Mouse (Mus musculus) adrenal gland (tissue): ENCODE results near the gene Crb2.

ENCODE experiments used
- intact Hi-C: fragments of 180-260 bp; cut with DNase I; formaldehyde crosslinking; loops from one replicate; pipeline ENCODE4 v1.15.1; 2025

Crb2 gene

GRCm38 (mm10) chr2:37797046-37797445 is 21.0 kb downstream of the Crb2 start:
- intact Hi-C loops, result no loop called here

- intact Hi-C loops, result no loop called here
These were observed 23.1 kb downstream of the Crb2 start for GRCm38 (mm10) chr2:37799137-37799536.

DNA sequence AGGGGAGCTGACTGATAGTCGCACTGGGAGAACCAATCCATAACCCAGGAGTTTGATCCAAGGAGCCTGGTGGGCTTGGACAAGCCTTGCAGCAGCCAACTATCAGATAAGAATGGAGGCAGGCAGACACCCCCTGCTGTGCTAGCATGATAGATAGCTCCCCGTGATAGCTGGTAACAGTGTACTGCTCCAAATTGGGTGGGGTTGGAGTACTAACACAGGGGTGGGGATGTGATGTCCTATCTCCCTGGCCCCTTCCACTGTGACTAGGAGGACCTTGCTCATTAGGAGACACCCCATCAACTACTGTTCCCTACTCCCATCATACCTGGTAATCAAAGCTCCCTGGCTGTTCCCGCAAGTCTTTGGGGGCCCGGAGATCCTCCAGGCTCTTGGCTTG is 25.6 kb downstream of the Crb2 start:
- intact Hi-C loops, result loop anchor here (2.0 kb wide), 1 partner anchor 27 kb away; no protein-coding TSS in a partner anchor

- intact Hi-C loops, result loop anchor here (2.0 kb wide), 1 partner anchor 28 kb away; no protein-coding TSS in a partner anchor
These were observed 26.7 kb downstream of the Crb2 start for GRCm38 (mm10) chr2:37802610-37803212.

DNA sequence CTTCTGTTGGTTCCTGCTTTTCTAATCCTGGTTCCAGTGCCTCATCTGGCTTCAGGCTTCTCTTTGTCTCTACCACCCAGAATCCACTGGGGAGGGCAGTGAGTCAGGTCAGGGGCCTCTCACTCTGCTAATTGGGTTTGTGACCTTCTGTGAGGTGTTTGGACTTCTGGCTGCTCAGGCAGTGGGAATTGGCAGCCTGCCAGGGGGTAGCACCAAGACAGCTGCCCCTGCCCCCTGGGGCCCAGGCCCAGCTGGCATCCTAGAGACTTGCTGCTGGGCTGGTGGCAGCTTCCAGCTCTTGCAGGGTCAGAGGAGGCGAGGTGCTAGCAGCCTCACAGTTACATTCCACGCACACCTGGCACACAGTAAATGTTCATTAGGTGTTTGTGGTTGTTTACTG is 35.6 kb downstream of the Crb2 start:
- intact Hi-C loops, result no loop called here

DNA sequence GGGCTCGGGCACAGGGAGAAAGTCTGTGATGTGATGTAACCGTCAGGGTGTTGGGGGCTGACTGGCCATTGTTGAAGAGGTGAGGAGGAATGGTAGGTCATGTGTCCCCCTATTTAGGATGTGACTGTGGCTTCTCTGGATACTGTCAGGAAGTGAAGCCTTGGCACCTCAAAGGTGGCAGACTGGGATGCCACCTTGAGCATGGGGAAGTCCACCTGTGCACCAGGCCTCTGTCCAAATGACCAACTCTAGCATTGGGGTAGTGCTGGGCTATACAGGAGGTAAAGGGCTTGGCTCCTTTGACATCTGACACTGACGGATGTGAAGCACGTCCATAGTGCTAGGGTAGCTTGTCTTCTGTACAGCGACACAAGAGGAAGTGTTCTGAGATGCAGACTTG is 36.4 kb downstream of the Crb2 start:
- intact Hi-C loops, result no loop called here

DNA sequence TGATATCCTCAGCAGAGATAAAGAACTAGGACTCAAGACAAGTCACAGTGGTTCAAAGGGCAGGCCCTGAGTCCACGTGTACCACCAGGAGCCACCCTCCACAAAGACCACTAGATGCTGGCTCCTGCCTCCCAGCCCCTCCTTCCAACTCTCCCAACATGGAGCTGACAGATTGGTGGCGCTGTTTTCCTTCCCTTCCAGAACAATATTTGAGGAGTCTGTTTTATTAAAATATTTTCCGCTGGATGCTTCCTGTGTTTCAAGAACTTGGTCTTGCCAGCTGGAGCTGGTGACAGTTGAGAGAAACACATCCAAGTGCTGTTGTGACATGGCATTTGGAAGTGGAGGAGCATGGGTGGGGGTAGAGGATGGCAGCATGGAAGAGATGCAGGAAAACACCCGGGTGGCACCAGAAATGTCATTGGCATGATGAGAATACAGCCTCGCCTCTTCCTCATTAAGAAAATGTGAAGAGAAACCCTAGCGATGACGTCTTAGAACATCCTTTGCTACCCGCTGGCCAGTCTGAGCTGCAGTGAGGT is 38.8 kb downstream of the Crb2 start:
- intact Hi-C loops, result loop anchor here (5.0 kb wide), 2 partner anchors 132 to 562 kb away; no protein-coding TSS in a partner anchor

DNA sequence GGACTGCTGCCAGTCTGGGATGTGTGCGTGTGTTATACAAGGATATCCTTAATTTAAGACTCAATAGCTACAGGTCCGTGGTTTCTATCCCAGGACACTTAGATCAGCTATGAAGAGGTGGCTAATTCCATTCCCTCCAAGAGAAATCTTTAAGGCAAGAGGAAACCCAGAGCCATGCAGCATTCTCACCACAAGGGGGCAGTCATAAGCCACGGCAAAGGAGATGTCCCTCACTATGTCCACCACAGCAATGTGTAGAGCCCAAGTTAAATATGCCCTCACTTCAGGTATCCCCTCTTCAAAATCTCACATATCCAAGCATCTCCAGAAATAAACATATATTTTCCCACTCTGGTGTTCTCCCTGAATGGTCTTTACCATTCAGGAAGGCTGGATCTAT is 39.6 kb downstream of the Crb2 start:
- intact Hi-C loops, result loop anchor here (5.0 kb wide), 2 partner anchors 132 to 562 kb away; no protein-coding TSS in a partner anchor

GRCm38 (mm10) chr2:37818761-37819525 is 42.9 kb downstream of the Crb2 start:
- intact Hi-C loops, result loop anchor here (5.0 kb wide), 2 partner anchors 128 to 558 kb away; no protein-coding TSS in a partner anchor

- intact Hi-C loops, result loop anchor here (5.0 kb wide), 2 partner anchors 128 to 558 kb away; no protein-coding TSS in a partner anchor
These were observed 43.6 kb downstream of the Crb2 start for GRCm38 (mm10) chr2:37819526-37820152.

DNA sequence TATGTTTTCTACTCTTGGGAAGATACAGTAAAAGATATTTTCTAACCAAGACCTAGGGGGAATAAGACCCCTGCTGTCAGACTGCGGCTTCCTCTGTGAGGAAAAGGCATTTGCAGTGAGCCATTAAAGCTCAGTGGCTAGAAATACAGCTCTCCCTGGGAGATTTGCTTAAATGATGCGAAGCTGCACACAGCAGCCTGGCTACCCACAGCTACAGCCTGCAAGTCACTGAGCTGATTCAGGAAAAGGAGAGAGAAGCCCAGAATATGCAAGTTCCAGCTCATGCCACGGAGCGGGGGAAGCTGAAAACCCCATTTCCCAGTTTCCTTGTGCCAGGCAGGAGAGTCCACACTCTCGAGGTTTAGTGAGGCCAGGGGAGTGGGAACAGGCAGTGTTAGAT is 46.1 kb downstream of the Crb2 start:
- intact Hi-C loops, result no loop called here

DNA sequence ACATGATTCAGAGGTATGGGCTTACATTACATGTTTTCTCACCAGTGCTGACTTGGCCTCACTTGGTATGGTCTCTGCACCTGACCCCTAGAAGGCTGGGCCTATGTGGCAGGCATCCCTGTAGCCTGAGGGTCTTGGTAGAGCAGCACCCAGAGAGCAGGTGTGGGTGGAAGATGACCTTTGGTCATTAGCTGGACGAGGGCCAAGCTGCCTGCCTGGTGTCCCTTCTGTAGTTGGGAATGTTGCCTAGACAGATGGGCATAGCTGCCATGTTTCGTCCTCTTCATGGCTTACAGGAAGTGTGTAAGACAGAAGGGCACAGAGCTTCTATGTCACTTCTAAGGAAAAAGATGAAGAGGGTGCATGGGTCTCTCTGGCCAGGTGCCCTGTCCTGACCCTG is 47.8 kb downstream of the Crb2 start:
- intact Hi-C loops, result no loop called here

DNA sequence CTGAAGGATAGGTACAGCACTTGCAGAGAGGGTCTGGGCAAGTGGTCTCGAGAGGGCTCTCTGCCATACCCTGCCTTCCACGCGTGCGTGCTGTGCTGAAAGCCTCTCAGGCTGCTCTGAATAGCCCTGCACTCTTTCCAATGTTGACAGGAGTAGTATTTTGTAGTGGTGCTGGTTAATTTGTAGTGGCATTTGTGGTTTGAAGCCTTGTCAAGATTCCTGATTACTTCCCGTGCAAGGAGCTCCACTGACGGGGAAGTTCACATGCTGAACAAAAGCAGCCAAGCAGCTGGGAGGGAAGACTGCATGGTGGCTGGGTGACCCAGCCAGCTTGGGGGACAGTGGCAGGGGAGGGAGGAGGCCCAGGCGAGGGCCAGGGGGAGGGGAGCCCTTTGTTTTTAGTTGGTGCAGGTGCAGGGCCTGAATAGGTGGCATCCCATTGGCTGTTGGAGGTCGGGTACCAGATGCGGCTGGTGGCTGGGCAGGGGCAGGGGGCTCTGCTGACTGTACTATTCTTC is 53.8 kb downstream of the Crb2 start:
- intact Hi-C loops, result no loop called here

GRCm38 (mm10) chr2:37832253-37832652 is 56.2 kb downstream of the Crb2 start:
- intact Hi-C loops, result no loop called here

DNA sequence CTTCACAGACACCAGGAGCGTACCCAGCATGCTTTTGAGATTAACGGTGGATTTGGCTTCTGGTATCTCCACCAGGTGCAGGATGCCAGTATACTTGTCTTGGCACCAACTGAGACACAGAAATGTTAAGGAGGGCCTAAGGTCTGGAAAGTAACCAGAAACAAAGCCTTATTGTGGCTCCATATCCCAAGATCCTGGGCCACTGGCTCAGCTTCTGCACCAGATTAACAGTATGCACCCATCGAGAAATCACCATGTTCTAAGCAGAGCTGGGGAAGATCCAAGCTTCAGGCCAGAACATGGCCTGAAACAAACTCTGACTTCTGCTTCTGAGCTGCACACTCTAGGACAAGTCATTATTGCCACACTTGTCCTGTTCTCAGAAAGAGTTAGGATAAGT is 60.9 kb downstream of the Crb2 start:
- intact Hi-C loops, result no loop called here

- intact Hi-C loops, result no loop called here
These were observed 61.5 kb downstream of the Crb2 start for GRCm38 (mm10) chr2:37837542-37837941.

DNA sequence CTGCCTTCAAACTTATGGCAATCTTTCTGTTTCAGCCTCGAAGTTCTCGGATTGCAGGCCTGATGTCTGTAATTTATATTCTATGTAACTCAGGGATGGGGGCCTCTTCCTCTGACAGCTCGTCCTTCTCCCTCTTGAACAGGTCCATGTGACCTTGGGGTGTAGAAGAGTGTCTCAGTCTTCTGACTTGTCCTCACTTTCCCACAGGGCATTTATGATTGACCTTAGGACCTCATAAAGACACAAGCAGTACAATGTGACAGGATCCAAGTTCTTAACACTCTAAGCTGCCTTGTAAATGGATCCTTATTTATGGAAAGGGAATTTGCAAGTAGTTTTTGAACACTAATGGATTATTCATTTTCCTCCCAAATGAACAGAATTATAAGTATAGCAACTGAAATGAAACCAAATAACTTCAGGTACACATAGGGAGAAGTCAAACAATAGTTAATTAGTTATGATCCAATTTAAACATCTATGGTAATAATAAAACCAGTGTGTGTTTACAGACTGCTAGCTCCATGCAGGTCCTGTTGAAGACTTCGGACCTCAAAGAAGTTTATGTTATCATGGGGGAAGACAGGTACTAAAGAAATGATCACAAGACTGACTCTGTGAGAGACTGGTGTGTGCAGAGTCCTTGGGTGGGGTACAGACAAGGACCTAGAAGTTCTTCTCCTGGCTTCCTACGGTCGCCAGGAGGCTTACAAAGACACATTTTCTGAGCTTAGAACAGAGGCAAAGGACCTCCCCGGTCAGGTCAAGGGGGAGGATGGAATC is 62.3 kb downstream of the Crb2 start:
- intact Hi-C loops, result no loop called here

DNA sequence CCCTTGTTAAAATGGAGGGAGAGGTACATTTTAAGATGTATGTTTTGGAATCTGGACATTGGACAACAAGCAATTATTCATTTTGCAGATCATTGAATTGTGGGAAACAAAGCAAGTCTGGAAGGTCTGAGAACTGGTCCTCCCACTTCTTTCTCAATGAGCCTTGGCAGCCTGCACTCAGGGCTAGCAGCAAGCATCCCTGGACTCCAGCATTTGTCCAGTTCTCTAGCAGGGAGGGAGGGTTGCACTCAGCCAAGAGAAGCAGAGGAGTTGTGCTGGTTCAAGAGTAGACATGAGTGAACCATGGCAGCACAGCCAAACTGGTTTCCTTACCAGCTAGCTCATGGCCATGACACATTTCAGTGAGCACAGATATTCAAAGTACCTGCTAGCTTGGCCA is 63.9 kb downstream of the Crb2 start:
- intact Hi-C loops, result no loop called here

- intact Hi-C loops, result no loop called here
These were observed 66.1 kb downstream of the Crb2 start for GRCm38 (mm10) chr2:37842151-37842569.

- intact Hi-C loops, result no loop called here
These were observed 66.7 kb downstream of the Crb2 start for GRCm38 (mm10) chr2:37842719-37843118.
